Mouse (Mus musculus): ENCODE results near the gene Olfr996. TPM values are rescaled to one million over a fixed set of nuclear protein-coding genes. Genes with fewer than 3 reads are reported as not detected.
A peak's percentile ranks its signal among the peaks of the same experiment; 100 is the strongest.
"Not testable (repeated sequence)": the region's sequence is repeated elsewhere in the genome, so short reads cannot be mapped to it uniquely, and the experiment has no call there.

Olfr996 gene
- total RNA-seq (2014; rRNA removed) (not detected in 2 replicates), polyA plus RNA-seq (2015; fragmentation: Nextera tagmentation; extraction: Ambion mirVana) (not detected in 2 replicates)

GRCm38 (mm10) chr2:85578915-85579314, at the start of gene Olfr996:
Gene Olfr996 (plus strand): TSS chr2:85579215.
- no peak within 1 kb of the TSS for H3K27ac ChIP-seq
- no peaks in the 10 kb centered on the region for H3K4me1 ChIP-seq (ENCODE audit: insufficient read depth, low read length)
- DNase-seq (ENCODE audit: low spot score) (no peak), ATAC-seq (no peak)
- H3K9ac ChIP-seq (replicated peaks; ENCODE audit: low read length): no peak within 1 kb of the TSS
- no peak within 1 kb of the TSS for H3K4me2 ChIP-seq (ENCODE audit: low read depth, low read length)
- H3K9me3 ChIP-seq (ENCODE audit: low read length): no peaks in the 10 kb centered on the region
- no peaks in the 10 kb centered on the region for H3K36me3 ChIP-seq (ENCODE audit: insufficient read depth, low read length)
- no peaks in the 10 kb centered on the region for H3K27me3 ChIP-seq (ENCODE audit: insufficient read depth, low read length)
- TF ChIP-seq CTCF (IDR thresholded peaks at IDR 0.05; ENCODE audit: low read depth): no peak
- H3K4me3 ChIP-seq (ENCODE audit: low read length): no peak within 1 kb of the TSS

GRCm38 (mm10) chr2:85532082-85532778, 46.8 kb upstream of the Olfr996 start:
- Histone ChIP-seq H3K4me3 (ENCODE audit: low read length) (no peak overlapping the region), H3K9me3 (ENCODE audit: low read length) (no peaks in the 10 kb centered on the region), H3K9ac (replicated peaks; ENCODE audit: low read length) (no peak overlapping the region), H3K27ac (no peak overlapping the region), H3K4me2 (ENCODE audit: low read depth, low read length) (no peak overlapping the region), H3K27me3 (ENCODE audit: insufficient read depth, low read length) (no peaks in the 10 kb centered on the region), H3K36me3 (ENCODE audit: insufficient read depth, low read length) (no peaks in the 10 kb centered on the region), H3K4me1 (ENCODE audit: insufficient read depth, low read length) (no peaks in the 10 kb centered on the region)
- no peak for TF ChIP-seq CTCF (IDR thresholded peaks at IDR 0.05; ENCODE audit: low read depth)
- 82% methylated on average over 2 of the region's 2 CpGs for WGBS
- ATAC-seq (no peak), DNase-seq (ENCODE audit: low spot score) (no peak)

- Histone ChIP-seq H3K4me3 (ENCODE audit: low read length) (no peak overlapping the region), H3K27me3 (ENCODE audit: insufficient read depth, low read length) (no peaks in the 10 kb centered on the region), H3K36me3 (ENCODE audit: insufficient read depth, low read length) (no peaks in the 10 kb centered on the region), H3K27ac (no peak overlapping the region), H3K4me2 (ENCODE audit: low read depth, low read length) (no peak overlapping the region), H3K4me1 (ENCODE audit: insufficient read depth, low read length) (no peaks in the 10 kb centered on the region), H3K9me3 (ENCODE audit: low read length) (no peaks in the 10 kb centered on the region), H3K9ac (replicated peaks; ENCODE audit: low read length) (no peak overlapping the region)
- 90% methylated on average over 1 of the region's 1 CpGs for WGBS
- DNase-seq (ENCODE audit: low spot score): no peak
- no peak for TF ChIP-seq CTCF (IDR thresholded peaks at IDR 0.05; ENCODE audit: low read depth)
- no peak for ATAC-seq
These were observed 45.1 kb upstream of the Olfr996 start for GRCm38 (mm10) chr2:85533934-85534333.

- TF ChIP-seq CTCF (IDR thresholded peaks at IDR 0.05; ENCODE audit: low read depth): no peak
- Histone ChIP-seq H3K9ac (replicated peaks; ENCODE audit: low read length) (no peak overlapping the region), H3K4me3 (ENCODE audit: low read length) (no peak overlapping the region), H3K9me3 (ENCODE audit: low read length) (no peaks in the 10 kb centered on the region), H3K36me3 (ENCODE audit: insufficient read depth, low read length) (no peaks in the 10 kb centered on the region), H3K27ac (no peak overlapping the region), H3K27me3 (ENCODE audit: insufficient read depth, low read length) (no peaks in the 10 kb centered on the region), H3K4me2 (ENCODE audit: low read depth, low read length) (no peak overlapping the region), H3K4me1 (ENCODE audit: insufficient read depth, low read length) (no peaks in the 10 kb centered on the region)
- ATAC-seq (no peak), DNase-seq (ENCODE audit: low spot score) (no peak)
- WGBS: 68% methylated on average over 1 of the region's 1 CpGs
These were observed 24.2 kb upstream of the Olfr996 start for GRCm38 (mm10) chr2:85554806-85555205.

GRCm38 (mm10) chr2:85560226-85560625, 18.8 kb upstream of the Olfr996 start:
- Histone ChIP-seq H3K4me3 (ENCODE audit: low read length) (no peak overlapping the region), H3K27ac (no peak overlapping the region), H3K4me1 (ENCODE audit: insufficient read depth, low read length) (no peaks in the 10 kb centered on the region), H3K4me2 (ENCODE audit: low read depth, low read length) (no peak overlapping the region), H3K36me3 (ENCODE audit: insufficient read depth, low read length) (no peaks in the 10 kb centered on the region), H3K27me3 (ENCODE audit: insufficient read depth, low read length) (no peaks in the 10 kb centered on the region), H3K9ac (replicated peaks; ENCODE audit: low read length) (no peak overlapping the region), H3K9me3 (ENCODE audit: low read length) (no peaks in the 10 kb centered on the region)
- no peak for DNase-seq (ENCODE audit: low spot score)
- TF ChIP-seq CTCF (IDR thresholded peaks at IDR 0.05; ENCODE audit: low read depth): no peak
- ATAC-seq: no peak
- WGBS: 74% methylated on average over 4 of the region's 4 CpGs

- no peaks in the 10 kb centered on the region for H3K4me1 ChIP-seq (ENCODE audit: insufficient read depth, low read length)
- H3K4me2 ChIP-seq (ENCODE audit: low read depth, low read length): no peak overlapping the region
- peak; percentile 77 for DNase-seq (ENCODE audit: low spot score)
- 18% methylated on average over 4 of the region's 4 CpGs for WGBS
- no peaks in the 10 kb centered on the region for H3K9me3 ChIP-seq (ENCODE audit: low read length)
- H3K27ac ChIP-seq: no peak overlapping the region
- peak; percentile 72; the same call in 1 of the 2 replicates for ATAC-seq
- H3K36me3 ChIP-seq (ENCODE audit: insufficient read depth, low read length): no peaks in the 10 kb centered on the region
- H3K27me3 ChIP-seq (ENCODE audit: insufficient read depth, low read length): no peaks in the 10 kb centered on the region
- TF ChIP-seq CTCF (IDR thresholded peaks at IDR 0.05; ENCODE audit: low read depth): peak; percentile 90
- H3K4me3 ChIP-seq (ENCODE audit: low read length): no peak overlapping the region
- H3K9ac ChIP-seq (replicated peaks; ENCODE audit: low read length): no peak overlapping the region
These were observed 17.8 kb upstream of the Olfr996 start for GRCm38 (mm10) chr2:85561187-85561586.

GRCm38 (mm10) chr2:85588648-85589047, 9.6 kb downstream of the Olfr996 start, which contains the start of gene Olfr998:
Gene Olfr998 (plus strand): TSS chr2:85588948.
- not testable (repeated sequence) for H3K4me3 ChIP-seq (ENCODE audit: low read length); H3K4me1 ChIP-seq (ENCODE audit: insufficient read depth, low read length); H3K9me3 ChIP-seq (ENCODE audit: low read length); H3K9ac ChIP-seq (replicated peaks; ENCODE audit: low read length); H3K27ac ChIP-seq; H3K4me2 ChIP-seq (ENCODE audit: low read depth, low read length); DNase-seq (ENCODE audit: low spot score); H3K27me3 ChIP-seq (ENCODE audit: insufficient read depth, low read length); H3K36me3 ChIP-seq (ENCODE audit: insufficient read depth, low read length); ATAC-seq
- WGBS: 83% methylated on average over 2 of the region's 2 CpGs

Measured in hindbrain, postnatal 0 days (tissue).